Mouse (Mus musculus): ENCODE measurements around the gene Pomgnt2. TPM values are rescaled to one million over a fixed set of nuclear protein-coding genes. Genes with fewer than 3 reads are reported as not detected.

Gene Pomgnt2
- polyA plus RNA-seq, 1 experiment = 19.3 TPM

- Histone ChIP-seq H3K4me3 (ENCODE audit: control insufficient read depth, insufficient read depth, low read length) (no peak overlapping the region), H3K36me3 (ENCODE audit: control insufficient read depth, insufficient read depth, low read length) (no peaks in the 10 kb centered on the region), H3K27ac (ENCODE audit: control insufficient read depth, insufficient read depth, low read length) (no peak overlapping the region), H3K4me1 (replicated peaks; ENCODE audit: control insufficient read depth, insufficient read depth, low read length) (peaks cover 36% of the 10 kb centered on the region), H3K27me3 (ENCODE audit: control insufficient read depth, insufficient read depth, low read length) (no peaks in the 10 kb centered on the region)
- no peak for DNase-seq
- WGBS = 71% methylated on average over 3 of the region's 3 CpGs
- TF ChIP-seq CTCF (IDR thresholded peaks at IDR 0.05; ENCODE audit: borderline replicate concordance, control insufficient read depth, extremely low read depth, insufficient read depth, low read length, poor library complexity) (no peak), POLR2A (IDR thresholded peaks at IDR 0.05; ENCODE audit: control insufficient read depth, extremely low read depth, insufficient read depth, low read length, poor library complexity) (no peak)
Observed at GRCm38 (mm10) chr9:121988910-121989309, 8.0 kb downstream of the Pomgnt2 start.

- 58% methylated on average over 15 of the region's 15 CpGs for WGBS
- peak; percentile 80 for DNase-seq
Observed at GRCm38 (mm10) chr9:121984465-121985461, 12.1 kb downstream of the Pomgnt2 start.

GRCm38 (mm10) chr9:121983504-121983903 lies 13.4 kb downstream of the Pomgnt2 start:
- WGBS = 65% methylated on average over 15 of the region's 15 CpGs

More at GRCm38 (mm10) chr9:121984465-121985461, 12.1 kb downstream of the Pomgnt2 start:
- H3K27me3 ChIP-seq (ENCODE audit: control insufficient read depth, insufficient read depth, low read length) = no peaks in the 10 kb centered on the region
- no peak overlapping the region for H3K4me3 ChIP-seq (ENCODE audit: control insufficient read depth, insufficient read depth, low read length)
- TF ChIP-seq POLR2A (IDR thresholded peaks at IDR 0.05; ENCODE audit: control insufficient read depth, extremely low read depth, insufficient read depth, low read length, poor library complexity) (no peak), CTCF (IDR thresholded peaks at IDR 0.05; ENCODE audit: borderline replicate concordance, control insufficient read depth, extremely low read depth, insufficient read depth, low read length, poor library complexity) (peak; percentile 88)
- no peak overlapping the region for H3K27ac ChIP-seq (ENCODE audit: control insufficient read depth, insufficient read depth, low read length)
- peaks cover 6% of the 10 kb centered on the region for H3K4me1 ChIP-seq (replicated peaks; ENCODE audit: control insufficient read depth, insufficient read depth, low read length)
- H3K36me3 ChIP-seq (ENCODE audit: control insufficient read depth, insufficient read depth, low read length) = no peaks in the 10 kb centered on the region

GRCm38 (mm10) chr9:121982665-121983064 lies 14.2 kb downstream of the Pomgnt2 start:
- 0 out of 2 replicates have a peak, but pooled peaks cover 2% of the 10 kb centered on the region for H3K4me1 ChIP-seq (replicated peaks; ENCODE audit: control insufficient read depth, insufficient read depth, low read length)
- no peak overlapping the region for H3K4me3 ChIP-seq (ENCODE audit: control insufficient read depth, insufficient read depth, low read length)
- 98% methylated on average over 15 of the region's 15 CpGs for WGBS
- no peak overlapping the region for H3K27ac ChIP-seq (ENCODE audit: control insufficient read depth, insufficient read depth, low read length)
- no peak for DNase-seq
- H3K27me3 ChIP-seq (ENCODE audit: control insufficient read depth, insufficient read depth, low read length) = no peaks in the 10 kb centered on the region
- TF ChIP-seq CTCF (IDR thresholded peaks at IDR 0.05; ENCODE audit: borderline replicate concordance, control insufficient read depth, extremely low read depth, insufficient read depth, low read length, poor library complexity) (no peak), POLR2A (IDR thresholded peaks at IDR 0.05; ENCODE audit: control insufficient read depth, extremely low read depth, insufficient read depth, low read length, poor library complexity) (no peak)
- no peaks in the 10 kb centered on the region for H3K36me3 ChIP-seq (ENCODE audit: control insufficient read depth, insufficient read depth, low read length)

More at GRCm38 (mm10) chr9:121983504-121983903, 13.4 kb downstream of the Pomgnt2 start:
- Histone ChIP-seq H3K27me3 (ENCODE audit: control insufficient read depth, insufficient read depth, low read length) (no peaks in the 10 kb centered on the region), H3K36me3 (ENCODE audit: control insufficient read depth, insufficient read depth, low read length) (no peaks in the 10 kb centered on the region), H3K27ac (ENCODE audit: control insufficient read depth, insufficient read depth, low read length) (no peak overlapping the region), H3K4me1 (replicated peaks; ENCODE audit: control insufficient read depth, insufficient read depth, low read length) (peaks cover 5% of the 10 kb centered on the region), H3K4me3 (ENCODE audit: control insufficient read depth, insufficient read depth, low read length) (no peak overlapping the region)
- DNase-seq = peak; percentile 72
- TF ChIP-seq CTCF (IDR thresholded peaks at IDR 0.05; ENCODE audit: borderline replicate concordance, control insufficient read depth, extremely low read depth, insufficient read depth, low read length, poor library complexity) (peak; percentile 91; the same call in 1 of the 2 replicates), POLR2A (IDR thresholded peaks at IDR 0.05; ENCODE audit: control insufficient read depth, extremely low read depth, insufficient read depth, low read length, poor library complexity) (no peak)

- Histone ChIP-seq H3K4me3 (ENCODE audit: control insufficient read depth, insufficient read depth, low read length) (no peak overlapping the region), H3K27me3 (ENCODE audit: control insufficient read depth, insufficient read depth, low read length) (no peaks in the 10 kb centered on the region), H3K4me1 (replicated peaks; ENCODE audit: control insufficient read depth, insufficient read depth, low read length) (0 out of 2 replicates have a peak, but pooled peaks cover 2% of the 10 kb centered on the region), H3K36me3 (ENCODE audit: control insufficient read depth, insufficient read depth, low read length) (no peaks in the 10 kb centered on the region), H3K27ac (ENCODE audit: control insufficient read depth, insufficient read depth, low read length) (no peak overlapping the region)
- TF ChIP-seq CTCF (IDR thresholded peaks at IDR 0.05; ENCODE audit: borderline replicate concordance, control insufficient read depth, extremely low read depth, insufficient read depth, low read length, poor library complexity) (no peak), POLR2A (IDR thresholded peaks at IDR 0.05; ENCODE audit: control insufficient read depth, extremely low read depth, insufficient read depth, low read length, poor library complexity) (no peak)
- DNase-seq = no peak
- 97% methylated on average over 22 of the region's 22 CpGs for WGBS
Observed at GRCm38 (mm10) chr9:121982214-121982613, 14.7 kb downstream of the Pomgnt2 start.

- 0 out of 2 replicates have a peak, but pooled peaks cover 2% of the 10 kb centered on the region for H3K4me1 ChIP-seq (replicated peaks; ENCODE audit: control insufficient read depth, insufficient read depth, low read length)
- H3K36me3 ChIP-seq (ENCODE audit: control insufficient read depth, insufficient read depth, low read length) = no peaks in the 10 kb centered on the region
- 69% methylated on average over 10 of the region's 10 CpGs for WGBS
- no peak for DNase-seq
- no peaks in the 10 kb centered on the region for H3K27me3 ChIP-seq (ENCODE audit: control insufficient read depth, insufficient read depth, low read length)
- H3K4me3 ChIP-seq (ENCODE audit: control insufficient read depth, insufficient read depth, low read length) = no peak overlapping the region
- TF ChIP-seq POLR2A (IDR thresholded peaks at IDR 0.05; ENCODE audit: control insufficient read depth, extremely low read depth, insufficient read depth, low read length, poor library complexity) (no peak), CTCF (IDR thresholded peaks at IDR 0.05; ENCODE audit: borderline replicate concordance, control insufficient read depth, extremely low read depth, insufficient read depth, low read length, poor library complexity) (no peak)
- no peak overlapping the region for H3K27ac ChIP-seq (ENCODE audit: control insufficient read depth, insufficient read depth, low read length)
Observed at GRCm38 (mm10) chr9:121981466-121982105, 15.3 kb downstream of the Pomgnt2 start.

All from thymus, adult 2 months (tissue).